Mouse (Mus musculus): ENCODE results near the gene Ankrd33. TPM values are rescaled to one million over a fixed set of nuclear protein-coding genes. Genes with fewer than 3 reads are reported as not detected.

Ankrd33 gene
- polyA plus RNA-seq, 1 experiment from 2014 or later: not detected

GRCm38 (mm10) chr15:101088291-101088690 is 27.3 kb upstream of the Ankrd33 start:
- no peak for ATAC-seq (ENCODE audit: insufficient number of reproducible peaks, insufficient read depth, low FRiP score, low TSS enrichment, low read depth)
- no peaks in the 10 kb centered on the region for H3K36me3 ChIP-seq
- H3K9me3 ChIP-seq: no peaks in the 10 kb centered on the region
- 66% methylated on average over 4 of the region's 4 CpGs for WGBS
- no peak overlapping the region for H3K4me3 ChIP-seq
- H3K4me1 ChIP-seq: peaks cover 19% of the 10 kb centered on the region
- no peak overlapping the region for H3K27ac ChIP-seq
- H3K27me3 ChIP-seq: no peaks in the 10 kb centered on the region
- no peak overlapping the region for H3K4me2 ChIP-seq
- no peak overlapping the region for H3K9ac ChIP-seq

GRCm38 (mm10) chr15:101091551-101091950 is 24.0 kb upstream of the Ankrd33 start:
- H3K36me3 ChIP-seq: no peaks in the 10 kb centered on the region

GRCm38 (mm10) chr15:101092121-101092828 is 23.3 kb upstream of the Ankrd33 start:
- H3K36me3 ChIP-seq: no peaks in the 10 kb centered on the region
- H3K4me1 ChIP-seq: peaks cover 30% of the 10 kb centered on the region
- peak overlapping the region; percentile 64 for H3K27ac ChIP-seq
- WGBS: 38% methylated on average over 14 of the region's 14 CpGs
- no peaks in the 10 kb centered on the region for H3K9me3 ChIP-seq
- H3K27me3 ChIP-seq: no peaks in the 10 kb centered on the region
- no peak overlapping the region for H3K4me3 ChIP-seq
- ATAC-seq (ENCODE audit: insufficient number of reproducible peaks, insufficient read depth, low FRiP score, low TSS enrichment, low read depth): no peak
- H3K4me2 ChIP-seq: peak overlapping the region; percentile 30; the same call in 1 of the 2 replicates
- H3K9ac ChIP-seq: 0 out of 2 replicates have a peak overlapping the region, but pooled peaks have one; percentile 46

More at GRCm38 (mm10) chr15:101091551-101091950, 24.0 kb upstream of the Ankrd33 start:
- no peak overlapping the region for H3K27ac ChIP-seq
- H3K27me3 ChIP-seq: no peaks in the 10 kb centered on the region
- no peak for ATAC-seq (ENCODE audit: insufficient number of reproducible peaks, insufficient read depth, low FRiP score, low TSS enrichment, low read depth)
- no peak overlapping the region for H3K4me2 ChIP-seq
- H3K4me1 ChIP-seq: peaks cover 34% of the 10 kb centered on the region
- no peak overlapping the region for H3K4me3 ChIP-seq
- no peaks in the 10 kb centered on the region for H3K9me3 ChIP-seq
- H3K9ac ChIP-seq: no peak overlapping the region
- WGBS: 95% methylated on average over 8 of the region's 8 CpGs

GRCm38 (mm10) chr15:101092829-101093648 is 22.5 kb upstream of the Ankrd33 start:
- ATAC-seq (ENCODE audit: insufficient number of reproducible peaks, insufficient read depth, low FRiP score, low TSS enrichment, low read depth): peak; percentile 20; the same call in 1 of the 2 replicates
- peaks cover 35% of the 10 kb centered on the region for H3K4me1 ChIP-seq
- H3K4me2 ChIP-seq: peak overlapping the region; percentile 30
- peak overlapping the region; percentile 64 for H3K27ac ChIP-seq
- WGBS: 16% methylated on average over 25 of the region's 25 CpGs
- H3K27me3 ChIP-seq: no peaks in the 10 kb centered on the region
- H3K9ac ChIP-seq: 0 out of 2 replicates have a peak overlapping the region, but pooled peaks have one; percentile 46
- no peaks in the 10 kb centered on the region for H3K9me3 ChIP-seq
- H3K36me3 ChIP-seq: no peaks in the 10 kb centered on the region
- no peak overlapping the region for H3K4me3 ChIP-seq

- ATAC-seq (ENCODE audit: insufficient number of reproducible peaks, insufficient read depth, low FRiP score, low TSS enrichment, low read depth): no peak
- WGBS: 36% methylated on average over 6 of the region's 6 CpGs
- Histone ChIP-seq H3K4me2 (no peak overlapping the region), H3K27me3 (no peaks in the 10 kb centered on the region), H3K4me3 (no peak overlapping the region), H3K9ac (no peak overlapping the region), H3K36me3 (no peaks in the 10 kb centered on the region), H3K4me1 (peaks cover 44% of the 10 kb centered on the region), H3K9me3 (no peaks in the 10 kb centered on the region), H3K27ac (no peak overlapping the region)
These were observed 21.6 kb upstream of the Ankrd33 start for GRCm38 (mm10) chr15:101093988-101094387.

- Histone ChIP-seq H3K4me1 (peaks cover 45% of the 10 kb centered on the region), H3K4me2 (no peak overlapping the region), H3K36me3 (no peaks in the 10 kb centered on the region), H3K27ac (0 out of 2 replicates have a peak overlapping the region, but pooled peaks have one; percentile 11), H3K9me3 (no peaks in the 10 kb centered on the region), H3K4me3 (no peak overlapping the region), H3K9ac (no peak overlapping the region), H3K27me3 (no peaks in the 10 kb centered on the region)
- no peak for ATAC-seq (ENCODE audit: insufficient number of reproducible peaks, insufficient read depth, low FRiP score, low TSS enrichment, low read depth)
- 24% methylated on average over 9 of the region's 9 CpGs for WGBS
These were observed 20.6 kb upstream of the Ankrd33 start for GRCm38 (mm10) chr15:101094979-101095378.

- no peak overlapping the region for H3K4me3 ChIP-seq
- peaks cover 45% of the 10 kb centered on the region for H3K4me1 ChIP-seq
- no peak overlapping the region for H3K4me2 ChIP-seq
- ATAC-seq (ENCODE audit: insufficient number of reproducible peaks, insufficient read depth, low FRiP score, low TSS enrichment, low read depth): no peak
- H3K27ac ChIP-seq: no peak overlapping the region
- no peak overlapping the region for H3K9ac ChIP-seq
- no peaks in the 10 kb centered on the region for H3K27me3 ChIP-seq
- H3K36me3 ChIP-seq: no peaks in the 10 kb centered on the region
- H3K9me3 ChIP-seq: no peaks in the 10 kb centered on the region
- WGBS: 35% methylated on average over 3 of the region's 3 CpGs
These were observed 20.2 kb upstream of the Ankrd33 start for GRCm38 (mm10) chr15:101095392-101095791.

GRCm38 (mm10) chr15:101097985-101098651 is 17.4 kb upstream of the Ankrd33 start:
- Histone ChIP-seq H3K36me3 (no peaks in the 10 kb centered on the region), H3K9ac (peak overlapping the region; percentile 60), H3K4me3 (peak overlapping the region; percentile 25), H3K9me3 (no peaks in the 10 kb centered on the region), H3K27ac (peak overlapping the region; percentile 22; the same call in 1 of the 2 replicates), H3K27me3 (no peaks in the 10 kb centered on the region), H3K4me1 (peaks cover 36% of the 10 kb centered on the region), H3K4me2 (peak overlapping the region; percentile 59)
- 3% methylated on average over 28 of the region's 28 CpGs for WGBS
- no peak for ATAC-seq (ENCODE audit: insufficient number of reproducible peaks, insufficient read depth, low FRiP score, low TSS enrichment, low read depth)

- no peaks in the 10 kb centered on the region for H3K27me3 ChIP-seq
- no peaks in the 10 kb centered on the region for H3K36me3 ChIP-seq
- H3K27ac ChIP-seq: no peak overlapping the region
- 84% methylated on average over 3 of the region's 3 CpGs for WGBS
- H3K4me2 ChIP-seq: no peak overlapping the region
- H3K4me1 ChIP-seq: peaks cover 18% of the 10 kb centered on the region
- no peak overlapping the region for H3K9ac ChIP-seq
- no peak overlapping the region for H3K4me3 ChIP-seq
- ATAC-seq (ENCODE audit: insufficient number of reproducible peaks, insufficient read depth, low FRiP score, low TSS enrichment, low read depth): no peak
- no peaks in the 10 kb centered on the region for H3K9me3 ChIP-seq
These were observed 14.6 kb upstream of the Ankrd33 start for GRCm38 (mm10) chr15:101100996-101101395.

GRCm38 (mm10) chr15:101103605-101104304 is 11.8 kb upstream of the Ankrd33 start:
- Histone ChIP-seq H3K27ac (no peak overlapping the region), H3K4me1 (peaks cover 6% of the 10 kb centered on the region), H3K4me2 (no peak overlapping the region), H3K9me3 (no peaks in the 10 kb centered on the region), H3K9ac (no peak overlapping the region), H3K27me3 (no peaks in the 10 kb centered on the region), H3K4me3 (no peak overlapping the region), H3K36me3 (no peaks in the 10 kb centered on the region)
- WGBS: 55% methylated on average over 9 of the region's 9 CpGs
- ATAC-seq (ENCODE audit: insufficient number of reproducible peaks, insufficient read depth, low FRiP score, low TSS enrichment, low read depth): no peak

GRCm38 (mm10) chr15:101105496-101105994 is 10.0 kb upstream of the Ankrd33 start:
- H3K9ac ChIP-seq: no peak overlapping the region
- H3K27me3 ChIP-seq: no peaks in the 10 kb centered on the region
- peak overlapping the region; percentile 46 for H3K4me2 ChIP-seq
- H3K27ac ChIP-seq: no peak overlapping the region
- ATAC-seq (ENCODE audit: insufficient number of reproducible peaks, insufficient read depth, low FRiP score, low TSS enrichment, low read depth): no peak
- H3K36me3 ChIP-seq: no peaks in the 10 kb centered on the region
- 0 out of 2 replicates have a peak, but pooled peaks cover 3% of the 10 kb centered on the region for H3K4me1 ChIP-seq
- H3K4me3 ChIP-seq: no peak overlapping the region
- WGBS: 18% methylated on average over 12 of the region's 12 CpGs
- H3K9me3 ChIP-seq: no peaks in the 10 kb centered on the region
